Mouse (Mus musculus) stomach, postnatal 0 days (tissue): ENCODE data around the gene Cmtm2b. TPM values are rescaled to one million over a fixed set of nuclear protein-coding genes. Genes with fewer than 3 reads are reported as not detected.

Experiments
- ATAC-seq: fragments of 200-750 bp; cut with Nextera tagmentation; 2 replicates; pipeline ENCODE4 v1.8.0; 2017; ENCODE audit not compliant: low FRiP score, low TSS enrichment
- DNase-seq: peaks from one replicate; pipeline ENCODE4 v3.0.0-alpha.2; 2016; ENCODE audit warnings: low spot score
- H3K27ac ChIP-seq: fragments of 300-500 bp; sonication (generic); replicated peaks from 2 replicates; pipeline ENCODE4 v1.5.1; 2014; ENCODE audit warnings: mild to moderate bottlenecking, control low read depth
- H3K27me3 ChIP-seq: fragments of 300-500 bp; sonication (generic); 2 replicates; pipeline ENCODE4 v1.6.1; 2014; ENCODE audit warnings: low read length; ENCODE audit not compliant: control insufficient read depth, insufficient read depth
- H3K36me3 ChIP-seq: fragments of 300-500 bp; sonication (generic); 2 replicates; pipeline ENCODE4 v1.6.1; 2014; ENCODE audit warnings: low read length, mixed read lengths; ENCODE audit not compliant: control insufficient read depth, insufficient read depth
- H3K4me1 ChIP-seq: fragments of 300-500 bp; sonication (generic); replicated peaks from 2 replicates; pipeline ENCODE4 v1.6.1; 2014; ENCODE audit warnings: antibody characterized with exemption; ENCODE audit not compliant: control insufficient read depth, insufficient read depth
- H3K4me2 ChIP-seq: fragments of 300-500 bp; sonication (generic); replicated peaks from 2 replicates; pipeline ENCODE4 v1.6.1; 2014; ENCODE audit warnings: low read depth, mild to moderate bottlenecking, control low read depth, moderate library complexity
- H3K4me3 ChIP-seq: fragments of 300-500 bp; sonication (generic); 2 replicates; pipeline ENCODE4 v1.5.1; 2014; ENCODE audit warnings: low read depth, low read length, control low read depth
- H3K9ac ChIP-seq: fragments of 300-500 bp; sonication (generic); 2 replicates; pipeline ENCODE4 v1.6.1; 2014; ENCODE audit warnings: mild to moderate bottlenecking, low read length, control low read depth, mixed read lengths
- H3K9me3 ChIP-seq: fragments of 300-500 bp; sonication (generic); 2 replicates; pipeline ENCODE4 v1.6.1; 2016; ENCODE audit warnings: low read length; ENCODE audit not compliant: control insufficient read depth
- CTCF ChIP-seq: IDR thresholded peaks from 2 replicates; pipeline ENCODE4 v1.5.1; 2016; ENCODE audit warnings: antibody characterized with exemption, low read depth, mild to moderate bottlenecking, moderate library complexity
- EP300 ChIP-seq: optimal IDR thresholded peaks from 2 replicates; pipeline ENCODE3; 2016; ENCODE audit warnings: antibody characterized with exemption
- WGBS: fragments of 180-500 bp; shearing (Covaris S2); extraction: QIAGEN DNeasy Blood & Tissue Kit; methylation state at CpG from one replicate; pipeline ENCODE4 v1.1.7; 2014; 5-methylcytosine and 5-hydroxymethylcytosine counted together
- polyA plus RNA-seq: library from polyadenylated mRNA; unstranded; fragments of >200 nt; fragmentation: Nextera tagmentation; extraction: Ambion mirVana; gene quantifications from 2 replicates; pipeline ENCODE4 v1.2.1, GENCODE M21; 2015

The Cmtm2b gene
- polyA plus RNA-seq, 1 experiment from 2014 or later = not detected

DNA sequence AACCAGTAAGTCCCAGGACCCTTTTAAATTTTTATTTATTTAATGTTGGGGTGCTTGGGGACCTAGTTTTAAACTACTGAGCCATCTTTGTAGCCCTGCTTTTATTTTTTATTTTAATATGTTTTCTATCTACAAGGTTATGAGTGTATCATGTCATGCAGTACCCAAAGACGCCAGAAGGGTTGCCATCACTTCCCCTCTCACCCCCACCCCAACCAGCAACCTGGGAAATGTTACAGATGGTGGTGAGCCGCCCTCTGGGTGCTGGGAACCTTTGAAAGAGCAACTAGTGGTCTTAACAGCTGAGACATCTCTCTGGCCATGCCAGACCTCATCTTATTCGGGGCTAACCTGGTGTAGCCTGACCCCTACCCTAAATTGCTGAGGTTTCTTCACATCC lies 15.9 kb downstream of the Cmtm2b start:
- no peak overlapping the region for H3K9ac ChIP-seq

GRCm38 (mm10) chr8:104339229-104339982 lies 17.4 kb downstream of the Cmtm2b start, which contains the start of gene Cmtm3:
Gene Cmtm3 (plus strand): TSS chr8:104339410.
- Histone ChIP-seq H3K4me1 (no peaks in the 10 kb centered on the region), H3K4me2 (peak within 1 kb of the TSS; percentile 78), H3K27me3 (no peaks in the 10 kb centered on the region), H3K9me3 (no peaks in the 10 kb centered on the region), H3K36me3 (0 out of 2 replicates have a peak, but pooled peaks cover 2% of the 10 kb centered on the region), H3K9ac (peak within 1 kb of the TSS; percentile 78), H3K4me3 (peak within 1 kb of the TSS; percentile 63), H3K27ac (peak within 1 kb of the TSS; percentile 69)
- no peak for TF ChIP-seq EP300
- TF ChIP-seq CTCF = no peak
- DNase-seq (peak; percentile 19), ATAC-seq (no peak)
- 15% methylated on average over 17 of the region's 18 CpGs for WGBS

More for the DNA sequence above, 15.9 kb downstream of the Cmtm2b start:
- no peak overlapping the region for H3K27ac ChIP-seq
- DNase-seq = peak; percentile 9
- ATAC-seq = no peak
- no peaks in the 10 kb centered on the region for H3K4me1 ChIP-seq
- H3K4me3 ChIP-seq = no peak overlapping the region
- whole genome bisulfite sequencing = 52% methylated on average over 3 of the region's 3 CpGs
- H3K4me2 ChIP-seq = no peak overlapping the region
- no peaks in the 10 kb centered on the region for H3K27me3 ChIP-seq
- H3K9me3 ChIP-seq = no peaks in the 10 kb centered on the region
- H3K36me3 ChIP-seq = no peaks in the 10 kb centered on the region
- TF ChIP-seq EP300 = no peak
- TF ChIP-seq CTCF = peak; percentile 31

DNA sequence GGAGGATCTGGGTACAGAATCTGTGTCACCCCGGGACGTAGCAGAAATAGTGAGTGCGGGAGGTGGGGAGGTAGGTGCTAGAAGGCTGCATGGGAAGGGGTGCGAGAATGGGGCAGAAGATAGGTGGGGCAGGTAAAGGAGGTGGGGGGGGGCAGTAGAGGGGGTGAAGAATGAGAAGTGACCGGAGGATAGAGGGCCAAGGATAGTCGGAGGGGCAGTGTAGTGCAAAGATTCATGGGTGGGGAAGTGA lies 17.9 kb downstream of the Cmtm2b start:
- 7% methylated on average over 6 of the region's 6 CpGs for WGBS
- ATAC-seq (no peak), DNase-seq (no peak)
- H3K36me3 ChIP-seq = 0 out of 2 replicates have a peak, but pooled peaks cover 2% of the 10 kb centered on the region
- peak overlapping the region; percentile 69 for H3K27ac ChIP-seq
- no peaks in the 10 kb centered on the region for H3K27me3 ChIP-seq
- no peak for TF ChIP-seq EP300
- TF ChIP-seq CTCF = no peak
- peak overlapping the region; percentile 63 for H3K4me3 ChIP-seq
- peak overlapping the region; percentile 78 for H3K9ac ChIP-seq
- no peaks in the 10 kb centered on the region for H3K4me1 ChIP-seq
- H3K4me2 ChIP-seq = peak overlapping the region; percentile 78
- no peaks in the 10 kb centered on the region for H3K9me3 ChIP-seq

- peak overlapping the region; percentile 78 for H3K4me2 ChIP-seq
- peak overlapping the region; percentile 90 for H3K27ac ChIP-seq
- H3K36me3 ChIP-seq = peaks cover 2% of the 10 kb centered on the region; the same call in 1 of the 2 replicates
- H3K4me1 ChIP-seq = no peaks in the 10 kb centered on the region
- peak; percentile 77 for DNase-seq
- TF ChIP-seq CTCF (peak; percentile 78), EP300 (no peak)
- peak overlapping the region; percentile 63 for H3K4me3 ChIP-seq
- H3K9ac ChIP-seq = peak overlapping the region; percentile 78
- peak; percentile 50 for ATAC-seq
- no peaks in the 10 kb centered on the region for H3K27me3 ChIP-seq
- H3K9me3 ChIP-seq = no peaks in the 10 kb centered on the region
- WGBS = under 1% methylated on average over 46 of the region's 54 CpGs
These were observed 18.4 kb downstream of the Cmtm2b start for GRCm38 (mm10) chr8:104340233-104341105.

DNA sequence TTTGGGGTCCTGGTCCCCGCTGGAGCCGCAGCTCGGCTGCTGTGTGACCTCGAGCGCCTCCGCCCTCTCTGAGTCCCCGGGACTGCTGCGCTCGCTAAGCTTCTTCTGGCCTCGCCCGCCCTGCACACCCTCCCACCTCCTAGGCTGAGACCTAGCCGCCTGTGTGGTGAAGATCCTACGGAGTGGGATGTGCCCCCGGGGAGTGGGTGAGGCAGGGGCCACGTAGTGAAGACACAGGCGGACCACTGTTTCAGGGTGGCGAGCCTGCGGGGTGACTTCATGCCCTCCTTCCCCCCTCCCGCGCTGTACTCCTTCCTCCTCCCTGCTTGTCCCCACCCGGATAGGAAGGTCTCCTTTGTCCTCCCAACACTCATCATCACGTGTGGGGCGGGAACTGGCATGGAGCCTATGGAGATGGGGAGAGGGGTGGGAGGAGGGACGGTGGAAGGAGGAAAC lies 19.1 kb downstream of the Cmtm2b start:
- peak; percentile 78 for DNase-seq
- no peaks in the 10 kb centered on the region for H3K27me3 ChIP-seq
- peak overlapping the region; percentile 78 for H3K9ac ChIP-seq
- H3K4me2 ChIP-seq = peak overlapping the region; percentile 78
- no peaks in the 10 kb centered on the region for H3K9me3 ChIP-seq
- ATAC-seq = peak; percentile 63
- 0% methylated on average over 22 of the region's 24 CpGs for whole genome bisulfite sequencing
- H3K4me1 ChIP-seq = no peaks in the 10 kb centered on the region
- peaks cover 2% of the 10 kb centered on the region; the same call in 1 of the 2 replicates for H3K36me3 ChIP-seq
- peak overlapping the region; percentile 63 for H3K4me3 ChIP-seq
- peak overlapping the region; percentile 90 for H3K27ac ChIP-seq
- TF ChIP-seq CTCF (no peak), EP300 (no peak)
